Mouse (Mus musculus) CH12.LX (cell line): Measurements from ENCODE around the gene Hacd4. TPM values are rescaled to one million over a fixed set of nuclear protein-coding genes. Genes with fewer than 3 reads are reported as not detected.
"Not testable (repeated sequence)": the region's sequence is repeated elsewhere in the genome, so short reads cannot be mapped to it uniquely, and the experiment has no call there.

Source experiments
- DNase-seq: peaks from one replicate; pipeline ENCODE4 v3.0.0-alpha.2; 2013; ENCODE audit errors: extremely low read depth
- H3K27ac ChIP-seq: 2 replicates; pipeline ENCODE4 v1.5.1; 2012; ENCODE audit warnings: low read depth, mild to moderate bottlenecking, control low read depth, moderate library complexity; ENCODE audit not compliant: insufficient read depth
- H3K27me3 ChIP-seq: replicated peaks from 2 replicates; pipeline ENCODE3; 2012; ENCODE audit warnings: inconsistent platforms
- H3K36me3 ChIP-seq, 2 experiments: replicated peaks in 1 of 2; 2 replicates each; pipeline versions ENCODE3 to v1.6.1; 2012; ENCODE audit warnings: inconsistent platforms in 1 of 2, low read length in 1 of 2, mild to moderate bottlenecking in 1 of 2, mixed read lengths in 1 of 2, moderate library complexity in 1 of 2; ENCODE audit not compliant: control insufficient read depth in 1 of 2, insufficient read depth in 1 of 2
- H3K4me1 ChIP-seq, 2 experiments: 2 replicates each; pipeline ENCODE4 v1.6.1; 2012; ENCODE audit warnings: inconsistent platforms in 1 of 2, moderate library complexity in 1 of 2; ENCODE audit not compliant: insufficient read depth in 2 of 2, control insufficient read depth in 1 of 2
- H3K4me2 ChIP-seq: 2 replicates; pipeline ENCODE4 v1.6.1; 2012; ENCODE audit warnings: low read depth, mild to moderate bottlenecking, control low read depth; ENCODE audit not compliant: poor library complexity, insufficient read depth, severe bottlenecking
- H3K4me3 ChIP-seq, 3 experiments: fragments of 150-350 bp in 1 of 3; sonication (generic) in 1 of 3; replicated peaks in 1 of 3; 2 replicates each; pipeline versions ENCODE3 to v1.5.1; 2011 to 2012; ENCODE audit warnings: low read depth in 2 of 3, low read length in 2 of 3, mild to moderate bottlenecking in 2 of 3, moderate library complexity in 2 of 3, control low read depth in 1 of 3, improper control_type of control experiment in 1 of 3, inconsistent platforms in 1 of 3, mixed read lengths in 1 of 3; ENCODE audit not compliant: poor library complexity in 1 of 3
- H3K79me2 ChIP-seq: replicated peaks from 2 replicates; pipeline ENCODE4 v1.6.1; 2012; ENCODE audit warnings: mild to moderate bottlenecking, moderate library complexity; ENCODE audit not compliant: control insufficient read depth, poor library complexity, insufficient read depth, severe bottlenecking; ENCODE audit errors: extremely low read depth
- H3K9ac ChIP-seq: 2 replicates; pipeline ENCODE4 v1.6.1; 2012; ENCODE audit warnings: low read depth, mild to moderate bottlenecking, control low read depth, moderate library complexity; ENCODE audit not compliant: insufficient read depth
- H3K9me3 ChIP-seq: replicated peaks from 2 replicates; pipeline ENCODE3; 2012; ENCODE audit warnings: low read length, inconsistent platforms, mixed read lengths
- CHD1 ChIP-seq: IDR thresholded peaks from 2 replicates; pipeline ENCODE4 v1.6.1; 2012; ENCODE audit warnings: low read depth, low read length, improper control_type of control experiment, inconsistent platforms
- CHD2 ChIP-seq: IDR thresholded peaks from 2 replicates; pipeline ENCODE4 v1.6.1; 2011; ENCODE audit warnings: low read length, improper control_type of control experiment
- E2F4 ChIP-seq: IDR thresholded peaks from 2 replicates; pipeline ENCODE4 v1.6.1; 2011; ENCODE audit warnings: low read depth, low read length, improper control_type of control experiment; ENCODE audit not compliant: insufficient replicate concordance
- GABPA ChIP-seq: IDR thresholded peaks from 2 replicates; pipeline ENCODE4 v1.6.1; 2012; ENCODE audit warnings: low read depth, low read length, improper control_type of control experiment, inconsistent platforms; ENCODE audit not compliant: insufficient replicate concordance
- JUN ChIP-seq: IDR thresholded peaks from 2 replicates; pipeline ENCODE4 v1.6.1; 2011; ENCODE audit warnings: low read depth, mild to moderate bottlenecking, low read length, improper control_type of control experiment, moderate library complexity; ENCODE audit not compliant: insufficient read depth
- KAT2A ChIP-seq: IDR thresholded peaks from 2 replicates; pipeline ENCODE4 v1.6.1; 2012; ENCODE audit warnings: low read length, improper control_type of control experiment, inconsistent platforms; ENCODE audit not compliant: insufficient replicate concordance
- MAFK ChIP-seq: IDR thresholded peaks from 2 replicates; pipeline ENCODE4 v1.6.1; 2011; ENCODE audit warnings: low read length, improper control_type of control experiment; ENCODE audit not compliant: insufficient replicate concordance
- MEF2A ChIP-seq: IDR thresholded peaks from 2 replicates; pipeline ENCODE4 v1.6.1; 2014; ENCODE audit warnings: low read depth, mild to moderate bottlenecking, inconsistent platforms, low read length, improper control_type of control experiment, borderline replicate concordance
- MXI1 ChIP-seq: IDR thresholded peaks from 2 replicates; pipeline ENCODE4 v1.6.1; 2011; ENCODE audit warnings: mild to moderate bottlenecking, low read depth, low read length, improper control_type of control experiment
- MYC ChIP-seq: IDR thresholded peaks from 2 replicates; pipeline ENCODE4 v1.6.1; 2011; ENCODE audit warnings: low read depth, mild to moderate bottlenecking, improper control_type of control experiment, low read length
- POLR2A ChIP-seq: IDR thresholded peaks from 2 replicates; pipeline ENCODE4 v1.6.1; 2011; ENCODE audit warnings: low read depth, mild to moderate bottlenecking, improper control_type of control experiment, low read length
- POLR2AphosphoS2 ChIP-seq: IDR thresholded peaks from 2 replicates; pipeline ENCODE4 v1.6.1; 2011; ENCODE audit warnings: low read depth, low read length, improper control_type of control experiment
- RAD21 ChIP-seq: IDR thresholded peaks from 2 replicates; pipeline ENCODE4 v1.6.1; 2011; ENCODE audit warnings: low read depth, mild to moderate bottlenecking, low read length, improper control_type of control experiment, moderate library complexity
- USF2 ChIP-seq: conservative IDR thresholded peaks from 2 replicates; pipeline ENCODE4 v1.6.1; 2011; ENCODE audit warnings: low read depth, low read length, improper control_type of control experiment
- ZC3H11A ChIP-seq: IDR thresholded peaks from 2 replicates; pipeline ENCODE4 v1.6.1; 2012; ENCODE audit warnings: low read depth, mild to moderate bottlenecking, inconsistent platforms, low read length, improper control_type of control experiment
- dilution Hi-C: fragments of 300-500 bp; cut with MboI; formaldehyde crosslinking; loops from 2 replicates; pipeline ENCODE4 v1.14.3; 2020; ENCODE audit warnings: low sequenced_read_pairs; ENCODE audit not compliant: extremely low pct_unique_long_range_greater_than_20kb, extremely low pct_ligation_motif_present
- in situ Hi-C: fragments of 300-500 bp; cut with MboI; formaldehyde crosslinking; loops from 3 replicates; pipeline ENCODE4 v1.14.3; 2019; ENCODE audit warnings: low sequenced_read_pairs, low pct_ligation_motif_present, low pct_unique_long_range_greater_than_20kb, mixed read lengths
- polyA plus RNA-seq: library from polyadenylated mRNA; unstranded; fragments of >175 nt; gene quantifications from 2 replicates; pipeline ENCODE4 v1.2.1, GENCODE M21; 2012; ENCODE audit warnings: low read depth; ENCODE audit not compliant: insufficient read length
- total RNA-seq, 2 experiments: library from RNA; depleted of rRNA; stranded (reverse); fragments of 300-350 nt in 1 of 2; fragments of >200 nt in 1 of 2; gene quantifications; 2 replicates each; pipeline ENCODE4 v1.2.3; 2012 to 2014

Gene Hacd4
- total and polyA plus RNA-seq, 3 experiments: 0.17 TPM; not detected in 2

DNA sequence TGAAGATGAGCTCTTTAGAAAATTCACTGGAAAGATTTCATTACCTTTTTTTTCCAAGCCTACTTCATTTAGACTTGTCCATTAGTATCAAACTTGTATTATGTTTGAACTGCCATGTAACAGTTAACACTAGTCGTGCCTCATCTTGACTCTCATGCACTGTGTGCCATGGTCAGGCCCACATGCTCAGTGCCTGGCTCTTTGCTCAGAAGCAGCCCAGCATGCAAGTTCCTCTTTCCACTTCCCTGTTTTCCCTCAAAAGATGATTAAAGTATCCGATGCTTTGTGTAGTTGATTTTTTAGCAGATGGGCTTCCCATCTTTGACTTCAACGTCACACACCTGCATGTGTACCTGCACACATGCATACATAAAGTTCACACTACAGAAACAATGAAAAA is 43.0 kb downstream of the Hacd4 start:
- peak; percentile 14 for DNase-seq
- H3K36me3 ChIP-seq: peaks cover 0 to 24% of the 10 kb centered on the region in 2 experiments
- TF ChIP-seq ZC3H11A: no peak
- TF ChIP-seq JUN: no peak
- TF ChIP-seq MAFK: no peak
- TF ChIP-seq KAT2A: no peak
- TF ChIP-seq GABPA: no peak
- TF ChIP-seq CHD2: no peak
- no peaks in the 10 kb centered on the region for H3K79me2 ChIP-seq
- H3K9ac ChIP-seq: no peak overlapping the region
- H3K9me3 ChIP-seq: no peaks in the 10 kb centered on the region
- no peaks in the 10 kb centered on the region for H3K27me3 ChIP-seq
- in situ Hi-C loops: no loop called here
- no peak overlapping the region for H3K27ac ChIP-seq
- peaks cover 0 to 19% of the 10 kb centered on the region in 2 experiments; a peak in 2 of 4 replicates for H3K4me1 ChIP-seq
- no peak overlapping the region for H3K4me3 ChIP-seq
- H3K4me2 ChIP-seq: no peak overlapping the region
- dilution Hi-C loops: no loop called here

- peaks cover 0 to 25% of the 10 kb centered on the region in 2 experiments for H3K36me3 ChIP-seq
- DNase-seq: peak; percentile 45
- H3K4me2 ChIP-seq, H3K27ac ChIP-seq, H3K27me3 ChIP-seq, H3K9ac ChIP-seq, H3K79me2 ChIP-seq, H3K4me3 ChIP-seq, dilution Hi-C loops, in situ Hi-C loops, H3K9me3 ChIP-seq: not testable (repeated sequence)
- peak; percentile 19; the same call in 1 of the 2 replicates for TF ChIP-seq MEF2A
- H3K4me1 ChIP-seq: peaks cover 0 to 22% of the 10 kb centered on the region in 2 experiments; a peak in 2 of 4 replicates
Observed at GRCm38 (mm10) chr4:88390596-88390995, 48.1 kb downstream of the Hacd4 start.

- no peak overlapping the region for H3K9ac ChIP-seq
- dilution Hi-C loops: no loop called here
- H3K9me3 ChIP-seq: no peaks in the 10 kb centered on the region
- no peak overlapping the region for H3K27ac ChIP-seq
- DNase-seq: no peak
- TF ChIP-seq USF2 (no peak), POLR2AphosphoS2 (no peak), MXI1 (no peak), MAFK (no peak), MYC (no peak), RAD21 (no peak), CHD2 (no peak), POLR2A (no peak), KAT2A (no peak), CHD1 (no peak), E2F4 (no peak)
- H3K27me3 ChIP-seq: no peaks in the 10 kb centered on the region
- H3K4me1 ChIP-seq: peaks cover 0 to 16% of the 10 kb centered on the region in 2 experiments; a peak in 1 of 4 replicates
- H3K36me3 ChIP-seq: peaks cover 0 to 25% of the 10 kb centered on the region in 2 experiments
- no peak overlapping the region for H3K4me3 ChIP-seq
- H3K4me2 ChIP-seq: no peak overlapping the region
- in situ Hi-C loops: no loop called here
- no peaks in the 10 kb centered on the region for H3K79me2 ChIP-seq
Observed at GRCm38 (mm10) chr4:88390036-88390435, 48.7 kb downstream of the Hacd4 start.
